Mouse (Mus musculus) embryonic facial prominence, embryonic 12.5 days (tissue): ENCODE results near the gene Gm6370. TPM values are rescaled to one million over a fixed set of nuclear protein-coding genes. Genes with fewer than 3 reads are reported as not detected.
"Not testable (repeated sequence)": the region's sequence is repeated elsewhere in the genome, so short reads cannot be mapped to it uniquely, and the experiment has no call there.

ENCODE experiments used
- ATAC-seq: fragments of 200-750 bp; cut with Nextera tagmentation; 2 replicates; pipeline ENCODE4 v1.8.0; 2017; ENCODE audit not compliant: insufficient number of reproducible peaks, insufficient read depth, low FRiP score, low TSS enrichment
- H3K27ac ChIP-seq: fragments of 300-500 bp; sonication (generic); 2 replicates; pipeline ENCODE4 v1.5.1; 2016; ENCODE audit warnings: mild to moderate bottlenecking
- H3K27me3 ChIP-seq: fragments of 300-500 bp; sonication (generic); 2 replicates; pipeline ENCODE4 v1.6.1; 2016; ENCODE audit warnings: mild to moderate bottlenecking, moderate library complexity
- H3K36me3 ChIP-seq: fragments of 300-500 bp; sonication (generic); 2 replicates; pipeline ENCODE4 v1.6.1; 2016; ENCODE audit warnings: mild to moderate bottlenecking
- H3K4me1 ChIP-seq: fragments of 300-500 bp; sonication (generic); 2 replicates; pipeline ENCODE4 v1.6.1; 2016
- H3K4me2 ChIP-seq: fragments of 300-500 bp; sonication (generic); replicated peaks from 2 replicates; pipeline ENCODE4 v1.6.1; 2016; ENCODE audit warnings: mild to moderate bottlenecking, moderate library complexity
- H3K4me3 ChIP-seq: fragments of 300-500 bp; sonication (generic); 2 replicates; pipeline ENCODE4 v1.5.1; 2016; ENCODE audit warnings: mild to moderate bottlenecking
- H3K9ac ChIP-seq: fragments of 300-500 bp; sonication (generic); 2 replicates; pipeline ENCODE4 v1.6.1; 2016; ENCODE audit warnings: mild to moderate bottlenecking, moderate library complexity
- H3K9me3 ChIP-seq: fragments of 300-500 bp; sonication (generic); 2 replicates; pipeline ENCODE4 v1.6.1; 2016; ENCODE audit warnings: mild to moderate bottlenecking, moderate library complexity
- WGBS: fragments of 180-500 bp; shearing (Covaris S2); methylation state at CpG from one replicate; pipeline ENCODE4 v1.1.7; 2016; 5-methylcytosine and 5-hydroxymethylcytosine counted together
- polyA plus RNA-seq: library from polyadenylated mRNA; unstranded; fragments of >200 nt; fragmentation: Nextera tagmentation; extraction: Ambion mirVana; gene quantifications from 2 replicates; pipeline ENCODE4 v1.2.1, GENCODE M21; 2016

The Gm6370 gene
- polyA plus RNA-seq, 1 experiment from 2014 or later: not detected

DNA sequence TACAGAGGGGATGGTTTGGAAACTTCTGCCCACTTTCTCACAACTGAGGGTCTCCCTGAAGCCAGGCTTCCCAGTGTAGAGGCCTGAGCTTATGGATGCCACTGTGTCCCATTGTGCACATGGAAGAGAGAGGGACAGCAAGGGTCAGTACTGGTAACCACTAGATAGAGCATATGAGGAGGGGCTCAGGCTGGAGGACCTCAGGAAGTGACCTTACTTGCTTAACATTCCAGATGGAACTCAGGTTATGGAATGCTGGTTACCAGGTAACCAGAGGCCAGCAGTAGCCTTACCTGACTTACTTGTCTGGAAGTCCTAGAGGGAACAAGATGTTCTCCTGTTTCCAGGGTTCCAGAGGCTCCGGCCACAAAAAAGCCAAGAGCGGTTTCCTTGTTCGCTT lies 9.5 kb upstream of the Gm6370 start, which contains the start of gene Gm6408:
Gene Gm6408 (plus strand): TSS at position 301 of the 400 bp plus-strand sequence.
- not testable (repeated sequence) for H3K4me1 ChIP-seq, H3K27me3 ChIP-seq, H3K4me3 ChIP-seq, H3K27ac ChIP-seq, H3K4me2 ChIP-seq, H3K9me3 ChIP-seq, ATAC-seq, H3K36me3 ChIP-seq, H3K9ac ChIP-seq
- WGBS: 90% methylated on average over 2 of the region's 3 CpGs

GRCm38 (mm10) chr5:146488959-146489358 lies 2.2 kb upstream of the Gm6370 start:
- not testable (repeated sequence) for H3K9ac ChIP-seq, H3K4me1 ChIP-seq, H3K36me3 ChIP-seq, H3K4me2 ChIP-seq, ATAC-seq, H3K9me3 ChIP-seq, H3K27me3 ChIP-seq, H3K4me3 ChIP-seq, H3K27ac ChIP-seq
- WGBS: 17% methylated on average over 3 of the region's 4 CpGs

GRCm38 (mm10) chr5:146502099-146502498 lies 10.9 kb downstream of the Gm6370 start, which contains the start of gene 4930449I24Rik:
Gene 4930449I24Rik, plus strand, starts transcription at chr5:146502399.
- H3K4me3 ChIP-seq, ATAC-seq, H3K27ac ChIP-seq, H3K27me3 ChIP-seq, H3K4me2 ChIP-seq, H3K9ac ChIP-seq, H3K9me3 ChIP-seq, H3K36me3 ChIP-seq, H3K4me1 ChIP-seq: not testable (repeated sequence)
- WGBS: no CpG with 5 or more reads among the region's 5 CpGs

- H3K9me3 ChIP-seq, H3K27me3 ChIP-seq, H3K4me1 ChIP-seq, ATAC-seq, H3K9ac ChIP-seq, H3K4me2 ChIP-seq, H3K27ac ChIP-seq, H3K4me3 ChIP-seq, H3K36me3 ChIP-seq: not testable (repeated sequence)
- WGBS: 100% methylated on average over 1 of the region's 5 CpGs
Measured at GRCm38 (mm10) chr5:146513823-146514222, 22.7 kb downstream of the Gm6370 start, which contains the start of gene Gm3402. Gene Gm3402, plus strand, starts transcription at chr5:146514123.

GRCm38 (mm10) chr5:146525501-146525900 lies 34.3 kb downstream of the Gm6370 start, which contains the start of gene Gm3404:
Gene Gm3404, plus strand, starts transcription at chr5:146525801.
- not testable (repeated sequence) for H3K36me3 ChIP-seq, H3K9me3 ChIP-seq, H3K9ac ChIP-seq, H3K27me3 ChIP-seq, H3K27ac ChIP-seq, H3K4me2 ChIP-seq, H3K4me1 ChIP-seq, ATAC-seq, H3K4me3 ChIP-seq
- 94% methylated on average over 3 of the region's 3 CpGs for WGBS

GRCm38 (mm10) chr5:146537347-146537746 lies 46.2 kb downstream of the Gm6370 start, which contains the start of gene Gm3409:
Gene Gm3409, plus strand, starts transcription at chr5:146537647.
- H3K9me3 ChIP-seq, H3K27ac ChIP-seq, H3K4me1 ChIP-seq, H3K36me3 ChIP-seq, ATAC-seq, H3K4me2 ChIP-seq, H3K27me3 ChIP-seq, H3K4me3 ChIP-seq, H3K9ac ChIP-seq: not testable (repeated sequence)
- WGBS: 95% methylated on average over 2 of the region's 3 CpGs

Other genes with a start within 250 kb of the Gm6370 start
- 5.4 and 5.5 TPM in 2 replicates for gene Wasf3, start 106.4 kb upstream of the Gm6370 start, polyA plus RNA-seq
- not detected in 2 replicates for gene Gm6408, start 9.4 kb upstream of the Gm6370 start, polyA plus RNA-seq
- gene 4930449I24Rik, start 11.0 kb downstream of the Gm6370 start, polyA plus RNA-seq: not detected in 2 replicates
- gene Gm3402, start 22.8 kb downstream of the Gm6370 start, polyA plus RNA-seq: not detected in 2 replicates
- gene Gm3404, start 34.4 kb downstream of the Gm6370 start, polyA plus RNA-seq: not detected in 2 replicates
- not detected in 2 replicates for gene Gm3409, start 46.3 kb downstream of the Gm6370 start, polyA plus RNA-seq
- gene Gm3415, start 64.8 kb downstream of the Gm6370 start, polyA plus RNA-seq: not detected in 2 replicates
- 0.18 TPM in 1 of 2 replicates, not detected in the other for gene Gpr12, start 93.9 kb downstream of the Gm6370 start, polyA plus RNA-seq